Comparison of ENCODE assay signal across 28 mouse cellular contexts in genomic region chr16:36528822-36529221, GRCm38 (mm10). TPM values are rescaled to one million over a fixed set of nuclear protein-coding genes. Genes with fewer than 3 reads are reported as not detected.
"Had no signal": no experiment of that assay in that cellular context is flagged by ENCODE, and none has a peak within 500 bp of the region (broad histone marks: within the 10 kb centered on the region; RNA-seq: fewer than 3 reads in every experiment).

No protein-coding gene starts in this region.

- H3K4me2 ChIP-seq: heart, embryonic 12.5 days; hindbrain, embryonic 12.5 days; hindbrain, embryonic 14.5 days; intestine, embryonic 15.5 days; kidney, embryonic 15.5 days; limb, embryonic 13.5 days; limb, embryonic 15.5 days; liver, embryonic 12.5 days had no signal

- H3K9me3 ChIP-seq: heart, embryonic 10.5 days; heart, embryonic 12.5 days; hindbrain, embryonic 10.5 days; hindbrain, embryonic 12.5 days; intestine, embryonic 15.5 days; kidney, embryonic 15.5 days; limb, embryonic 13.5 days; limb, embryonic 15.5 days; liver, embryonic 12.5 days had no signal

- DNase-seq: gastrocnemius, adult 2 months; gastrocnemius, postnatal 10 days; gastrocnemius, postnatal 25 days; heart, adult 18-20 months; heart, postnatal 10 days; heart, postnatal 4 days; kidney, adult 18-20 months; kidney, adult 9 months; kidney, postnatal 4 days; layer of hippocampus, postnatal 36 days; left cerebral cortex, postnatal 4 days had no signal

- H3K27ac ChIP-seq: gastrocnemius, adult 2 months; heart, embryonic 10.5 days; hindbrain, embryonic 10.5 days; hindbrain, embryonic 12.5 days; hindbrain, embryonic 14.5 days; intestine, embryonic 15.5 days; kidney, embryonic 15.5 days; kidney, postnatal 0 days; layer of hippocampus, adult 2 months; limb, embryonic 13.5 days; limb, embryonic 15.5 days; liver, embryonic 12.5 days; liver, embryonic 14.5 days had no signal

- H3K9ac ChIP-seq: heart, embryonic 12.5 days; hindbrain, embryonic 12.5 days; hindbrain, embryonic 14.5 days; intestine, embryonic 15.5 days; kidney, embryonic 15.5 days; limb, embryonic 13.5 days; limb, embryonic 15.5 days; liver, embryonic 12.5 days; liver, embryonic 14.5 days had no signal

- H3K4me3 ChIP-seq: gastrocnemius, adult 2 months; heart, embryonic 10.5 days; heart, embryonic 12.5 days; hindbrain, embryonic 10.5 days; hindbrain, embryonic 12.5 days; intestine, embryonic 15.5 days; kidney, embryonic 15.5 days; layer of hippocampus, adult 2 months; limb, embryonic 13.5 days; limb, embryonic 15.5 days; liver, embryonic 12.5 days had no signal

- H3K4me1 ChIP-seq: hindbrain, embryonic 10.5 days; hindbrain, embryonic 12.5 days; intestine, embryonic 15.5 days; liver, embryonic 12.5 days had no signal

- ATAC-seq: inflammation-experienced regulatory T-cells, adult 6 months; intestine, embryonic 15.5 days; intestine, postnatal 0 days; liver, embryonic 12.5 days had no signal

- H3K27me3 ChIP-seq: heart, embryonic 12.5 days; hindbrain, embryonic 12.5 days; intestine, embryonic 15.5 days; kidney, embryonic 15.5 days; limb, embryonic 13.5 days; limb, embryonic 15.5 days; liver, embryonic 12.5 days had no signal

- H3K36me3 ChIP-seq: heart, embryonic 10.5 days; heart, embryonic 12.5 days; hindbrain, embryonic 10.5 days; hindbrain, embryonic 12.5 days; intestine, embryonic 15.5 days; kidney, embryonic 15.5 days; limb, embryonic 13.5 days; limb, embryonic 15.5 days; liver, embryonic 12.5 days had no signal

RNA-seq across cellular contexts. Expression of gene Casr, which starts 33.1 kb away (rescaled TPM):
- polyA plus RNA-seq: heart, embryonic 14.5 days; inflammation-experienced regulatory T-cells, adult 6 months; liver, adult 2 months; liver, embryonic 12.5 days; liver, embryonic 14.5 days had no signal
